Mouse (Mus musculus): ENCODE results near the gene Pecam1. TPM values are rescaled to one million over a fixed set of nuclear protein-coding genes. Genes with fewer than 3 reads are reported as not detected.
"Not testable (repeated sequence)": the region's sequence is repeated elsewhere in the genome, so short reads cannot be mapped to it uniquely, and the experiment has no call there.

Pecam1 gene
- total RNA-seq, 1 experiment from 2014 or later = 51.4 TPM

DNA sequence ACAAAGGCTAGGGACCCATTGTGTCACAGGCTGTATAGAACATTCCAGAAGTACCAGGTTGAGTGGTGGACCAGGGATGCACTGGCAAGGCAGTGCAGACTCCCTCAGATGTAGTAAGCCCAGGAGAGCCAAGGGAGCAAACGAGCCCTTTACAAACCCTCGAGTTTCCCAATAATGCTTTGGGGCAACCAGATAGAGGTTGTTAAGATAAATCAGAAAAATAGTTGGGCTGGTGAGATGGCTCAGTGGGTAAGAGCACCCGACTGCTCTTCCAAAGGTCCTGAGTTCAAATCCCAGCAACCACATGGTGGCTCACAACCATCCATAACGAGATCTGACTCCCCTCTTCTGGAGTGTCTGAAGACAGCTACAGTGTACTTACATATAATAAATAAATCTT is 131.7 kb downstream of the Pecam1 start:
- ATAC-seq (replicated peaks; ENCODE audit: insufficient number of reproducible peaks, low FRiP score, low TSS enrichment, poor library complexity, severe bottlenecking) = not testable (repeated sequence)

DNA sequence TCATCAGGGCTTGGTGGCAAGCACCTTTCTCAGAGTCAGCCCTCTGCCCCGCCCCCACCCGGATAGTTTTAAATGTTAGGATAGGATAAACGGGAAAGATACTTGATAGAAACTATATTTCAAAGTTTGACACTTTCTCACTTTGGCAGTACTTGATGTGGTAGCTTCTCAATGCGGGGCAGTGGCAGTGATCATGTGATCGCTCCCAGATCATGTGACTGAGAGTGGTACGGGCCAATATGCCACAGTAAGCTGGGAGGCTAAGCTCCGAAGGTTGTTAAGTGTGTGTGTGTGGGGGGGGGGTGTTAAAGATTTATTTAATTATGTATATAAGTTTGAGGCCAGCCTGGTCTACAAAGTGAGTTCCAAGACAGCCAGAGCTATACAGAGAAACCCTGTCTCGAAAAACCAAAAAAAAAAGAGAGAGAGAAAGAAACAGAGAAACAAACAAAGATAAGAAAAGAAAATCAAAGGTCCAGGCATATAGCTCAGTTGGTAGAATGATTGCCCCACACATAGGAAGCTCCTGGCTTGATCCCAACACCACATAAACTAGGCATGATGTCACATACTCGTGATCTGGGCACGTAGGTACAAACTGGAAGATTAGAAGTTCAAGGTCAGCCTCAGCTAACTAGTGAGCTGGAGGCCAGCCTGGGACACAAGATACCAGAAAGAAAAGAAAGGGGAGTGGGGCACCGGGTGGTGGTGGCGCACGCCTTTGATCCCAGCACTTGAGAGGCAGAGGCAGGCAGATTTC is 132.4 kb downstream of the Pecam1 start:
- ATAC-seq (replicated peaks; ENCODE audit: insufficient number of reproducible peaks, low FRiP score, low TSS enrichment, poor library complexity, severe bottlenecking) = no peak

DNA sequence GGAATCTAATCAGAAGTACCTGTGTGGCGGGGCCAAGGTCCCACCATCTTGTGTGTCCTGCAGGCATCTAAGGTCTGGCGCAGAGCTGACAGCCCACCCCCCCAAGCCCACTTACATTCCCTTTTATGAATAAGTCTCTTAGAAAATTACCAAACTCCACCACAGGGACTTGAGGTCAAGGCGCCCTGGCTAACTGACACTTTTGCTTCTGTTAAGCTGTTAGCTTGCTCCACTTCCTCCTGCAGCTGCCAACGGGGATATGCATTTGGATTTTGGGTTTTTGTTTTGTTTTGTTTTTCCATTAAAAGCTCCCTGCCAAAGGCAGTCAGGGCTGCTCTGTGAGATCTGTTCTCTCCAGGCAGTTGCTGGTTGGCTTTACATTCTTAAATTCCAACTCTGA is 134.9 kb downstream of the Pecam1 start:
- ATAC-seq (replicated peaks; ENCODE audit: insufficient number of reproducible peaks, low FRiP score, low TSS enrichment, poor library complexity, severe bottlenecking) = no peak

DNA sequence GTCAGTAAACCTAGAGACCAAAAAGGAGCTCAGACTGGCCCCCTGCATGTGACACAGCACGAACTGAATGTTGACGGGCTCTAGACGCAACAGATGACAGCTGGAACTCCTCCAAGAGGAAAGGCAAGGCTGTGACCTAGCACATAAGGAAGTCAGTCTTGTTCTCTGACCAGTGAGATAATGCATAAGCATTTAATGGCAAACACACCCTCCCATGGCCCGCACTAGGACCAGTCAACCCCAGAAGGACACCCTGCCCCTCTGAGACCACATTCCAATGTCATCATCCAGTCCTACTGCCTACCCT is 136.1 kb downstream of the Pecam1 start:
- ATAC-seq (replicated peaks; ENCODE audit: insufficient number of reproducible peaks, low FRiP score, low TSS enrichment, poor library complexity, severe bottlenecking) = peak; percentile 44; the same call in 1 of the 2 replicates

DNA sequence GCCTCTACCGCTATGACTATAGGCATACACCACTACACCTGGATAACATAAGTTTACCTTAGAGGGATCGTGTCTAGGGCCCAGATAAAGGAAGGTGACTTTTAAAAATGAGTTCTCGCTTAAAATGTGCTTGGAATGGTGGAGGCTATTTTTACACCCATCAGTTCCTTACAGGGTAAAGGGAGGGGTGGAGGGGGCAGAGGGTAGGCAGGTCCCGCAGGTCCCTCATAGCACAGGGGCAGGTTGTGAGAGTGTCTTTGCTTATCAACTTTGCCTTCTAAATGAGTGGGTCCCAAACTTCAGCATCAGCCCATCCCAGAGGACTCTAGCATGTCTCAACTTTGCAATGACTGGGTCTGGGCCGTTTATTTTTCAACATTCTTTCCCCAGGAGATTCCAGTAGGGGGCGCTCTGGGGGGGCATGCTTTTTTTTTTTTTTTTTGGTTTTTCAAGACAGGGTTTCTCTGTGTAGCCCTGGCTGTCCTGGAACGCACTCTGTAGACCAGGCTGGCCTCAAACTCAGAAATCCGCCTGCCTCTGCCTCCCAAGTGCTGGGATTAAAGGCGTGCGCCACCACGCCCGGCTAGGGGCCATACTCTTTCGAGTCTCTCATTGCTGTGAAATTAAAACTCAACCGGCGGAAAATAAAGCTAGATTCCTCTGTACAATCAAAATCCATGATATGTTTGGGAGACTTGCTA is 136.6 kb downstream of the Pecam1 start:
- ATAC-seq (replicated peaks; ENCODE audit: insufficient number of reproducible peaks, low FRiP score, low TSS enrichment, poor library complexity, severe bottlenecking) = 0 out of 2 replicates have a peak, but pooled peaks have one; percentile 16

DNA sequence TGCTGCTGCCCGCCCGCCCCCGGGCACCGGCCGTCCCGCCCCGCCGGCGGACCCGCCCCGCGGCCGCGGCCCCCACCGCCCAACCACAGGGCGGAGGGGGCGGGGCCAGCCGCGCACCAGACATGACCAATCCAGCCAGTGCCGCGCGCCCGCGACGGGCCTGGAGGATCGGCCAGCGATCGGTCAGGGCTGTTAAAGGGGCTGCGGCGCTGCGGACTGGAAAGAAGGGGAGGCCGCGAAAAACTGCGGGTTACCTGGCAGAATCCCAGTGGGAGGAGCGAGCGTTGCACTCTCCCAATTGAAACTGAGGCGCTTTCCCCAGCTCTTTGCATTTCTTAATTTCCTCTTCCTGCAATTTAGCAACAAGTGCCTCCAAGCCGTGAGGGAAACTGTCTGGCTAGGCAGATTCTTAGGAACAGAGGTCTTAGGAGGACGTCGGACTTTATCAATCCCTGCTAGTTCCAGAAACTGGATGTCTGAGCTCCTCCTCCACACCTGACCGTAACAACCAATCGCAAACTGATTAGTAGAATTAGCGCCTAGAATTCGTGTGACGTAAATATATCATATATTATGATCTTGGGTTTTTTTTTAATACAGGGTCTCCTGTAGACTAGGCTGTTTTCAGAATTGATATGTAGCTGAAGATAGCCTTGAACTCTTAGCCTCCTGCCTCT is 137.3 kb downstream of the Pecam1 start, which contains the start of gene Tex2:
Gene Tex2, minus strand, starts transcription at position 463 of the 677 bp plus-strand sequence.
- ATAC-seq (replicated peaks; ENCODE audit: insufficient number of reproducible peaks, low FRiP score, low TSS enrichment, poor library complexity, severe bottlenecking) = peak; percentile 85

DNA sequence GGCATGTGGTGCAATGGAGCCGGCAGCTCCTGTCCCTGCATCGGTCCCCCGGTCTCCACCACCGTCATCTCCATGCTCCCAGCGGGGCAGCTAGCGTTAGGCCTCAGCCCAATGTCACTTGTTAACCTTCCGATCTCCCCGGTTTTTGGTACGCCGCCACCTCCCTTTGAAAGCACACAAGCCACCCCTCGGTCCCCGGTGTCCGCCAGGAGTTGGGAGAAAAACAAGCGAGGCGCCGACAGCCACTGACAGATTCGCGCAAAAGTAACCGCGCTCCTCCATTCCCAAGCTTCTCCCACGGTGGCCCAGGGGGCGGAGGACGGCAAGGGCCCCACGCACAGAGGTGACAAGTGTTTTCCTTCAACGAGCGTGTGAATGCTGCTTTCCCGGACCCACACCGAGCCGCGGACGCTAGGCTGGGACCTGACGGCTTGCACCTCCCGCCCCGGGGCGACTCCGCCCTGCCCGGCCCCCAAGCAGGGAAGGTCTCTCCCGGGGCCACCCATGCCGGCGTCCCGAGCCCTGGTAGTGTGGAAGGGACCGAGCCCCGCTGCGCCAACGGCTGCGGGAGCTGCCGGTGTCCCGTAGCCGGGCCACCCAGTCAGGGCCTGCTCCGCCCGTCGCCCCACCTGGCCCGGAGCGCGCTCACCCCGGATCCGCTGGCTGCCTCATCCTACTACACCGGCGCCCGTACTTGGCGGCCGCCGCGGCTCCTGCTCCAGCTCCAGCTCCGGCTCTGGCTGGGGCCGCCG is 138.0 kb downstream of the Pecam1 start:
- peak; percentile 12; the same call in 1 of the 2 replicates for ATAC-seq (replicated peaks; ENCODE audit: insufficient number of reproducible peaks, low FRiP score, low TSS enrichment, poor library complexity, severe bottlenecking)

DNA sequence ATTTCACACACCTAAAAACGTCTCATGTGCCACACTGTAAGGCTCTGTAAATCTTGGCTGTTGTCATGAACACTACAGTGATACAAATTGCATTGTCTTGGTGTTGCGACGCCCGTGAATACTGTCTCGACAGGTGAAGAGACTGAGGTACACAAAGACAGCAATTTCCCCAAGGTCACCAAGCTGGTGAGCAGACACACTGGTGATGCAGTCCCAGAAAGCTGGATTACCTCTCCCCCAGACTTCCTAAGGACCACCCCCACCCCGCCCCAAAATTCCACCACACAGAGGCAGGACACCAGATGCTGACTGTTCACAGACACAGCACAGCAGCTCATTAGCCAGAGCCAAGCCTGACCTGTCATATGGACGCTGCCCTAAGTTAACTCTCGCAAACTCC is 140.7 kb downstream of the Pecam1 start:
- no peak for ATAC-seq (replicated peaks; ENCODE audit: insufficient number of reproducible peaks, low FRiP score, low TSS enrichment, poor library complexity, severe bottlenecking)

DNA sequence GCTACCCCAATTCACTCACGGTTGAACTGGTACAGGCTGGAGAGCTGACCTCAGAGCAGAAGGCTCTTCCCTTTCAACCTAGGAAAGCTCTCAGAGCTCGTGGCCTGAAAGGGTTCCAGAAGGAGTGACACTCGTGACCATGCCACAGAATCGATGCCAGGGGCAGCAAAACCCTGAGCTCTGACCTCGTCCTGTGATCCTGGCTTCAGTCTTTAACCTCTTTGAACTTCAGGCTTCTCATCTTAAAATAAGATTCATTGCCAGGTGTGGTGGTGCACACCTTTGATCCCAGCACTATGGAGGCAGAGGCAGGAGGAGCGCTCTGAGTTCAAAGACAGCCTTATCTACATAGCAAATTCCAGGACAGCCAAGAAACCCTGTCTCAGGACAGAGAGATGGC is 143.1 kb downstream of the Pecam1 start:
- ATAC-seq (replicated peaks; ENCODE audit: insufficient number of reproducible peaks, low FRiP score, low TSS enrichment, poor library complexity, severe bottlenecking) = no peak

DNA sequence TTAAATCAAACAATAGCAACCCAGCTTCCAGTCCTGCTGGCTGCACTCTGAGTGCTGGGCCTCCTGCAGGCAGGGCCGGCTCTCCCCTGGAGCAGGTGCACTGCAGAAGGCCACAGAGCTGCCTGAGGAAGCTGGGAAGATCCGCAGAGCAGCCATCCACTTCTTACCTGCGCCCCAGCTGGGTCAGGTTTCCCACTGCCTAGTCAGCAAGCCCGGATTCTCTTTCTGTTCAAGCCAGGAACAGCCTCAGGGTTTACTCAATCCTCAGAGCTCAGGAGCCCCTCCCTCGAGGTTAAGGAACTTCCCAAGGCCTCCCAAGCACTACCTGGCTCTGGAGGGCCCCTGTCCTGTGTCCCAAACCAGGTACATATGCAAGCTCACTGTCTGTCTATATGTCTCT is 144.4 kb downstream of the Pecam1 start:
- ATAC-seq (replicated peaks; ENCODE audit: insufficient number of reproducible peaks, low FRiP score, low TSS enrichment, poor library complexity, severe bottlenecking) = no peak

Other genes starting within 250 kb of the Pecam1 start
- gene Tex2, start 137.2 kb downstream of the Pecam1 start, total RNA-seq (2017) = 15.4 to 24.3 TPM (median 17.8 TPM) in 3 replicates
- 44.9 to 93.4 TPM (median 91.7 TPM) in 3 replicates for gene Milr1, start 598 bp upstream of the Pecam1 start, total RNA-seq (2017)
- gene Polg2, start 28.9 kb upstream of the Pecam1 start, total RNA-seq (2017) = 18.3 to 21.0 TPM (median 19.8 TPM) in 3 replicates
- gene Ddx5, start 38.6 kb upstream of the Pecam1 start, total RNA-seq (2017) = 2,968 to 3,655 TPM (median 3,142 TPM) in 3 replicates
- 19.5 to 54.4 TPM (median 22.2 TPM) in 3 replicates for gene Cep95, start 38.6 kb upstream of the Pecam1 start, total RNA-seq (2017)
- gene Smurf2, start 170.1 kb upstream of the Pecam1 start, total RNA-seq (2017) = 51.0 to 76.4 TPM (median 65.5 TPM) in 3 replicates
- gene Kpna2, start 248.9 kb upstream of the Pecam1 start, total RNA-seq (2017) = 59.8 to 75.8 TPM (median 63.9 TPM) in 3 replicates

All from monocyte, adult 5-6 weeks (primary cell).